Mouse (Mus musculus): ENCODE results near the gene Ppp1r12b. TPM values are rescaled to one million over a fixed set of nuclear protein-coding genes. Genes with fewer than 3 reads are reported as not detected.

Gene Ppp1r12b
- polyA plus RNA-seq, 1 experiment from 2014 or later: 10.5 TPM

- Histone ChIP-seq H3K4me2 (ENCODE audit: low read depth, low read length) (no peak overlapping the region), H3K36me3 (ENCODE audit: control insufficient read depth, insufficient read depth, low read length) (peaks cover 8% of the 10 kb centered on the region), H3K27ac (ENCODE audit: low read length) (peak overlapping the region; percentile 55), H3K27me3 (ENCODE audit: control insufficient read depth, insufficient read depth, low read depth, low read length) (no peaks in the 10 kb centered on the region), H3K4me3 (ENCODE audit: low read length) (no peak overlapping the region), H3K4me1 (replicated peaks; ENCODE audit: control insufficient read depth, insufficient read depth, low read length) (peaks cover 50% of the 10 kb centered on the region), H3K9me3 (ENCODE audit: control insufficient read depth, low read length) (no peaks in the 10 kb centered on the region), H3K9ac (ENCODE audit: low read length) (0 out of 2 replicates have a peak overlapping the region, but pooled peaks have one; percentile 20)
- ATAC-seq (ENCODE audit: low read depth): no peak
- WGBS: 57% methylated on average over 3 of the region's 3 CpGs
These were observed 182.9 kb downstream of the Ppp1r12b start for GRCm38 (mm10) chr1:134772821-134773220.

- no peak overlapping the region for H3K4me3 ChIP-seq (ENCODE audit: low read length)
- H3K4me1 ChIP-seq (replicated peaks; ENCODE audit: control insufficient read depth, insufficient read depth, low read length): peaks cover 50% of the 10 kb centered on the region
- H3K36me3 ChIP-seq (ENCODE audit: control insufficient read depth, insufficient read depth, low read length): peaks cover 11% of the 10 kb centered on the region
- H3K27me3 ChIP-seq (ENCODE audit: control insufficient read depth, insufficient read depth, low read depth, low read length): no peaks in the 10 kb centered on the region
- WGBS: 79% methylated on average over 7 of the region's 7 CpGs
- H3K27ac ChIP-seq (ENCODE audit: low read length): peak overlapping the region; percentile 83
- H3K4me2 ChIP-seq (ENCODE audit: low read depth, low read length): no peak overlapping the region
- ATAC-seq (ENCODE audit: low read depth): no peak
- H3K9ac ChIP-seq (ENCODE audit: low read length): no peak overlapping the region
- H3K9me3 ChIP-seq (ENCODE audit: control insufficient read depth, low read length): no peaks in the 10 kb centered on the region
These were observed 183.7 kb downstream of the Ppp1r12b start for GRCm38 (mm10) chr1:134771999-134772398.

- WGBS: 15% methylated on average over 6 of the region's 6 CpGs
These were observed 184.4 kb downstream of the Ppp1r12b start for GRCm38 (mm10) chr1:134771353-134771752.

GRCm38 (mm10) chr1:134770312-134770711, 185.4 kb downstream of the Ppp1r12b start:
- peak overlapping the region; percentile 68; the same call in 1 of the 2 replicates for H3K27ac ChIP-seq (ENCODE audit: low read length)
- H3K27me3 ChIP-seq (ENCODE audit: control insufficient read depth, insufficient read depth, low read depth, low read length): no peaks in the 10 kb centered on the region
- ATAC-seq (ENCODE audit: low read depth): no peak
- WGBS: 92% methylated on average over 5 of the region's 5 CpGs
- H3K4me1 ChIP-seq (replicated peaks; ENCODE audit: control insufficient read depth, insufficient read depth, low read length): peaks cover 45% of the 10 kb centered on the region
- H3K9ac ChIP-seq (ENCODE audit: low read length): no peak overlapping the region
- H3K4me3 ChIP-seq (ENCODE audit: low read length): no peak overlapping the region
- peaks cover 11% of the 10 kb centered on the region for H3K36me3 ChIP-seq (ENCODE audit: control insufficient read depth, insufficient read depth, low read length)
- no peak overlapping the region for H3K4me2 ChIP-seq (ENCODE audit: low read depth, low read length)
- no peaks in the 10 kb centered on the region for H3K9me3 ChIP-seq (ENCODE audit: control insufficient read depth, low read length)

More at GRCm38 (mm10) chr1:134771353-134771752, 184.4 kb downstream of the Ppp1r12b start:
- Histone ChIP-seq H3K27me3 (ENCODE audit: control insufficient read depth, insufficient read depth, low read depth, low read length) (no peaks in the 10 kb centered on the region), H3K4me1 (replicated peaks; ENCODE audit: control insufficient read depth, insufficient read depth, low read length) (peaks cover 50% of the 10 kb centered on the region), H3K4me3 (ENCODE audit: low read length) (no peak overlapping the region), H3K27ac (ENCODE audit: low read length) (peak overlapping the region; percentile 83), H3K4me2 (ENCODE audit: low read depth, low read length) (no peak overlapping the region; the same call in 1 of the 2 replicates), H3K9ac (ENCODE audit: low read length) (no peak overlapping the region), H3K9me3 (ENCODE audit: control insufficient read depth, low read length) (no peaks in the 10 kb centered on the region), H3K36me3 (ENCODE audit: control insufficient read depth, insufficient read depth, low read length) (peaks cover 11% of the 10 kb centered on the region)
- ATAC-seq (ENCODE audit: low read depth): peak; percentile 84

- no peak for ATAC-seq (ENCODE audit: low read depth)
- 65% methylated on average over 4 of the region's 4 CpGs for WGBS
- Histone ChIP-seq H3K27ac (ENCODE audit: low read length) (no peak overlapping the region), H3K4me2 (ENCODE audit: low read depth, low read length) (no peak overlapping the region), H3K36me3 (ENCODE audit: control insufficient read depth, insufficient read depth, low read length) (peaks cover 9% of the 10 kb centered on the region), H3K27me3 (ENCODE audit: control insufficient read depth, insufficient read depth, low read depth, low read length) (no peaks in the 10 kb centered on the region), H3K4me1 (replicated peaks; ENCODE audit: control insufficient read depth, insufficient read depth, low read length) (peaks cover 18% of the 10 kb centered on the region), H3K9me3 (ENCODE audit: control insufficient read depth, low read length) (no peaks in the 10 kb centered on the region), H3K4me3 (ENCODE audit: low read length) (no peak overlapping the region), H3K9ac (ENCODE audit: low read length) (no peak overlapping the region)
These were observed 189.3 kb downstream of the Ppp1r12b start for GRCm38 (mm10) chr1:134766448-134766847.

- Histone ChIP-seq H3K4me1 (replicated peaks; ENCODE audit: control insufficient read depth, insufficient read depth, low read length) (peaks cover 11% of the 10 kb centered on the region), H3K27ac (ENCODE audit: low read length) (peak overlapping the region; percentile 63), H3K9me3 (ENCODE audit: control insufficient read depth, low read length) (no peaks in the 10 kb centered on the region), H3K9ac (ENCODE audit: low read length) (0 out of 2 replicates have a peak overlapping the region, but pooled peaks have one; percentile 22), H3K4me3 (ENCODE audit: low read length) (no peak overlapping the region), H3K4me2 (ENCODE audit: low read depth, low read length) (no peak overlapping the region), H3K27me3 (ENCODE audit: control insufficient read depth, insufficient read depth, low read depth, low read length) (no peaks in the 10 kb centered on the region), H3K36me3 (ENCODE audit: control insufficient read depth, insufficient read depth, low read length) (peaks cover 5% of the 10 kb centered on the region)
- ATAC-seq (ENCODE audit: low read depth): peak; percentile 61
- 45% methylated on average over 7 of the region's 7 CpGs for WGBS
These were observed 190.8 kb downstream of the Ppp1r12b start for GRCm38 (mm10) chr1:134764831-134765458.

- 47% methylated on average over 11 of the region's 11 CpGs for WGBS
These were observed 191.8 kb downstream of the Ppp1r12b start for GRCm38 (mm10) chr1:134763776-134764438.

GRCm38 (mm10) chr1:134763250-134763649, 192.5 kb downstream of the Ppp1r12b start:
- no peak overlapping the region for H3K4me2 ChIP-seq (ENCODE audit: low read depth, low read length)
- H3K9me3 ChIP-seq (ENCODE audit: control insufficient read depth, low read length): no peaks in the 10 kb centered on the region
- H3K36me3 ChIP-seq (ENCODE audit: control insufficient read depth, insufficient read depth, low read length): peaks cover 3% of the 10 kb centered on the region
- 87% methylated on average over 4 of the region's 4 CpGs for WGBS
- H3K27me3 ChIP-seq (ENCODE audit: control insufficient read depth, insufficient read depth, low read depth, low read length): no peaks in the 10 kb centered on the region
- peaks cover 11% of the 10 kb centered on the region for H3K4me1 ChIP-seq (replicated peaks; ENCODE audit: control insufficient read depth, insufficient read depth, low read length)
- ATAC-seq (ENCODE audit: low read depth): no peak
- no peak overlapping the region for H3K27ac ChIP-seq (ENCODE audit: low read length)
- H3K9ac ChIP-seq (ENCODE audit: low read length): no peak overlapping the region
- no peak overlapping the region for H3K4me3 ChIP-seq (ENCODE audit: low read length)

More at GRCm38 (mm10) chr1:134763776-134764438, 191.8 kb downstream of the Ppp1r12b start:
- ATAC-seq (ENCODE audit: low read depth): peak; percentile 58
- peak overlapping the region; percentile 63 for H3K27ac ChIP-seq (ENCODE audit: low read length)
- H3K4me3 ChIP-seq (ENCODE audit: low read length): no peak overlapping the region
- H3K27me3 ChIP-seq (ENCODE audit: control insufficient read depth, insufficient read depth, low read depth, low read length): no peaks in the 10 kb centered on the region
- no peak overlapping the region for H3K9ac ChIP-seq (ENCODE audit: low read length)
- H3K4me1 ChIP-seq (replicated peaks; ENCODE audit: control insufficient read depth, insufficient read depth, low read length): peaks cover 11% of the 10 kb centered on the region
- H3K4me2 ChIP-seq (ENCODE audit: low read depth, low read length): no peak overlapping the region
- H3K36me3 ChIP-seq (ENCODE audit: control insufficient read depth, insufficient read depth, low read length): peaks cover 5% of the 10 kb centered on the region
- no peaks in the 10 kb centered on the region for H3K9me3 ChIP-seq (ENCODE audit: control insufficient read depth, low read length)

GRCm38 (mm10) chr1:134761534-134761933, 194.2 kb downstream of the Ppp1r12b start:
- no peak overlapping the region for H3K4me3 ChIP-seq (ENCODE audit: low read length)

More at GRCm38 (mm10) chr1:134761534-134761933, 194.2 kb downstream of the Ppp1r12b start:
- no peak for ATAC-seq (ENCODE audit: low read depth)
- H3K27ac ChIP-seq (ENCODE audit: low read length): no peak overlapping the region
- H3K27me3 ChIP-seq (ENCODE audit: control insufficient read depth, insufficient read depth, low read depth, low read length): no peaks in the 10 kb centered on the region
- H3K4me2 ChIP-seq (ENCODE audit: low read depth, low read length): no peak overlapping the region
- H3K4me1 ChIP-seq (replicated peaks; ENCODE audit: control insufficient read depth, insufficient read depth, low read length): peaks cover 22% of the 10 kb centered on the region
- no peaks in the 10 kb centered on the region for H3K9me3 ChIP-seq (ENCODE audit: control insufficient read depth, low read length)
- no peak overlapping the region for H3K9ac ChIP-seq (ENCODE audit: low read length)
- WGBS: 76% methylated on average over 7 of the region's 7 CpGs
- no peaks in the 10 kb centered on the region; the same call in 1 of the 2 replicates for H3K36me3 ChIP-seq (ENCODE audit: control insufficient read depth, insufficient read depth, low read length)

All from lung, embryonic 16.5 days (tissue).